Mouse (Mus musculus) liver, embryonic 14.5 days (tissue): ENCODE data around the gene Ttyh3.

ENCODE experiments used
- CTCF ChIP-seq: IDR thresholded peaks from 2 replicates; pipeline ENCODE4 v1.5.1; 2016; ENCODE audit warnings: antibody characterized with exemption, low read depth, control low read depth
- EP300 ChIP-seq: IDR thresholded peaks from 2 replicates; pipeline ENCODE4 v1.6.1; 2016; ENCODE audit warnings: antibody characterized with exemption, low read depth

DNA sequence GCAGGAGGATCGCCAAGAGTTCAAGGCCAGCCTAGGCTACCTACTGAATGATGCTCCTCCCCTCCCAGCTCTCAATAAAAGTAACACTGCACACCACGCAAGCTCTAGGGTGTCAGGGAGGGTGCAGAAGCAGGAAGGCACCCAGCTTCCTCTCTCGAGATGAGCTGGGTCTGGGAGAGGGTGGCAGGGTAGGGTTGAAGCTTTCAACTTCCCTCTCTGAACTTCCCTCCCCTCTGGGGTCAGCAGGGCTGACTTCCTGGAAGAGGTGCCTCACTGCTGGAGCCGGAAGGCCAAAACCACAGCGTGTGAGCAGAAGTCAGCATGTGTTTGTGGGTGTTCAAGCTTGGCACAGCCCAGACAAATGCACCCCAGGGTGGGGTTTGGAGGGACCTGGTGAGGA is 31.1 kb downstream of the Ttyh3 start:
- TF ChIP-seq CTCF (no peak), EP300 (no peak)
